Mouse (Mus musculus) lung, postnatal 0 days (tissue): Measurements from ENCODE around the gene Mcoln3. TPM values are rescaled to one million over a fixed set of nuclear protein-coding genes. Genes with fewer than 3 reads are reported as not detected.

Source experiments
- ATAC-seq: fragments of 200-750 bp; cut with Nextera tagmentation; 2 replicates; pipeline ENCODE4 v1.8.0; 2017; ENCODE audit warnings: moderate library complexity
- DNase-seq: peaks from one replicate; pipeline ENCODE4 v3.0.0-alpha.2; 2016; ENCODE audit warnings: low spot score
- H3K27ac ChIP-seq: fragments of 300-500 bp; sonication (generic); 2 replicates; pipeline ENCODE4 v1.5.1; 2014; ENCODE audit warnings: antibody characterized with exemption, mild to moderate bottlenecking, low read length, mixed read lengths
- H3K27me3 ChIP-seq: fragments of 300-500 bp; sonication (generic); replicated peaks from 2 replicates; pipeline ENCODE4 v1.6.1; 2014; ENCODE audit warnings: low read length, mixed read lengths; ENCODE audit not compliant: insufficient read depth
- H3K36me3 ChIP-seq: fragments of 300-500 bp; sonication (generic); 2 replicates; pipeline ENCODE4 v1.6.1; 2014; ENCODE audit warnings: low read length, mixed read lengths; ENCODE audit not compliant: insufficient read depth
- H3K4me1 ChIP-seq: fragments of 300-500 bp; sonication (generic); 2 replicates; pipeline ENCODE4 v1.6.1; 2014; ENCODE audit warnings: antibody characterized with exemption, low read depth, low read length, mixed read lengths; ENCODE audit not compliant: insufficient read depth
- H3K4me2 ChIP-seq: fragments of 300-500 bp; sonication (generic); replicated peaks from 2 replicates; pipeline ENCODE4 v1.6.1; 2014; ENCODE audit warnings: low read depth, mild to moderate bottlenecking, low read length, moderate library complexity, mixed read lengths
- H3K4me3 ChIP-seq: fragments of 300-500 bp; sonication (generic); 2 replicates; pipeline ENCODE4 v1.5.1; 2014; ENCODE audit warnings: low read depth, low read length
- H3K9ac ChIP-seq: fragments of 300-500 bp; sonication (generic); replicated peaks from 2 replicates; pipeline ENCODE4 v1.6.1; 2014; ENCODE audit warnings: low read depth, mild to moderate bottlenecking
- H3K9me3 ChIP-seq: fragments of 300-500 bp; sonication (generic); 2 replicates; pipeline ENCODE4 v1.6.1; 2016; ENCODE audit warnings: low read length, mixed read lengths
- CTCF ChIP-seq: IDR thresholded peaks from 2 replicates; pipeline ENCODE4 v1.5.1; 2016; ENCODE audit warnings: antibody characterized with exemption, mild to moderate bottlenecking
- EP300 ChIP-seq: IDR thresholded peaks from 2 replicates; pipeline ENCODE4 v1.6.1; 2016; ENCODE audit warnings: antibody characterized with exemption, mild to moderate bottlenecking, control low read depth
- WGBS: fragments of 180-500 bp; shearing (Covaris S2); extraction: QIAGEN DNeasy Blood & Tissue Kit; methylation state at CpG from one replicate; pipeline ENCODE4 v1.1.7; 2014; 5-methylcytosine and 5-hydroxymethylcytosine counted together
- polyA plus RNA-seq: library from polyadenylated mRNA; unstranded; fragments of >200 nt; fragmentation: Nextera tagmentation; extraction: Ambion mirVana; gene quantifications from 2 replicates; pipeline ENCODE4 v1.2.1, GENCODE M21; 2015

Gene Mcoln3
- polyA plus RNA-seq, 1 experiment from 2014 or later, result 0.55 TPM

GRCm38 (mm10) chr3:146189933-146190332, 72.7 kb downstream of the Mcoln3 start:
- no peaks in the 10 kb centered on the region for H3K36me3 ChIP-seq
- no peak overlapping the region for H3K9ac ChIP-seq
- no peaks in the 10 kb centered on the region for H3K27me3 ChIP-seq
- DNase-seq (no peak), ATAC-seq (no peak)
- no peak overlapping the region for H3K27ac ChIP-seq
- H3K4me1 ChIP-seq, result no peaks in the 10 kb centered on the region
- 72% methylated on average over 10 of the region's 10 CpGs for WGBS
- no peaks in the 10 kb centered on the region for H3K9me3 ChIP-seq
- TF ChIP-seq EP300 (no peak), CTCF (peak; percentile 40)
- no peak overlapping the region for H3K4me3 ChIP-seq
- no peak overlapping the region for H3K4me2 ChIP-seq

Other genes starting within 250 kb of the Mcoln3 start
- 54.3 and 63.5 TPM in 2 replicates for gene Bcl10, start 194.6 kb upstream of the Mcoln3 start, polyA plus RNA-seq
- 40.2 and 47.6 TPM in 2 replicates for gene 2410004B18Rik, start 179.4 kb upstream of the Mcoln3 start, polyA plus RNA-seq
- 2.6 and 3.1 TPM in 2 replicates for gene Syde2, start 129.6 kb upstream of the Mcoln3 start, polyA plus RNA-seq
- gene Wdr63, start 9.3 kb upstream of the Mcoln3 start, polyA plus RNA-seq, result 2.7 and 2.9 TPM in 2 replicates
- 0.25 and 0.27 TPM in 2 replicates for gene Mcoln2, start 32.4 kb downstream of the Mcoln3 start, polyA plus RNA-seq
- 9.5 and 9.8 TPM in 2 replicates for gene Lpar3, start 103.5 kb downstream of the Mcoln3 start, polyA plus RNA-seq